Mouse (Mus musculus) urinary bladder, postnatal 4 days (tissue): Measurements from ENCODE around the gene Plekha7.

Source experiments
- DNase-seq, 2 experiments: peaks; one replicate each; pipeline ENCODE4 v3.0.0; 2021 to 2022; ENCODE audit warnings: low spot score in 2 of 2

The Plekha7 gene

GRCm38 (mm10) chr7:116222288-116223009, 85.7 kb downstream of the Plekha7 start:
- no peak for DNase-seq

DNA sequence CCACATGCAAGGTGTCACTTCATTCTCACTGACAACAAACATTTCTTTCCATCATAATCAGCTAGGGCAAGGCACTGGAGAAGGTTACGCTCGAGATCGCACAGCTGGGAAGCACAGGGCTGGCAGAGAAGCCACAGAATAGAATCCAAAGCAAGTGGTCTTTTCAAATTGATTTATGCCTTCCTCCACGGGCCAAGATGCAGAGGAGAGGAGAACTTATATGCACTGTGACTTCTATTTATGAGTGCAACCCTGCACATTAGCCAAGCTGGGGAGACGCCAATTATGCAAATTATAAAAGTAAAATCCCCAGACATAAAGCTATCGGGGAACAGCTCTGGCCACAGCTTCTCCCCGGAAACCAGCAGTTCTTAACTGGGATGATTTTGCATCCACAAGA, 86.3 kb downstream of the Plekha7 start:
- no peak for DNase-seq

- DNase-seq, result no peak
Observed at GRCm38 (mm10) chr7:116220103-116220707, 88.0 kb downstream of the Plekha7 start.

- DNase-seq, result no peak
Observed at GRCm38 (mm10) chr7:116217747-116218146, 90.4 kb downstream of the Plekha7 start.

DNA sequence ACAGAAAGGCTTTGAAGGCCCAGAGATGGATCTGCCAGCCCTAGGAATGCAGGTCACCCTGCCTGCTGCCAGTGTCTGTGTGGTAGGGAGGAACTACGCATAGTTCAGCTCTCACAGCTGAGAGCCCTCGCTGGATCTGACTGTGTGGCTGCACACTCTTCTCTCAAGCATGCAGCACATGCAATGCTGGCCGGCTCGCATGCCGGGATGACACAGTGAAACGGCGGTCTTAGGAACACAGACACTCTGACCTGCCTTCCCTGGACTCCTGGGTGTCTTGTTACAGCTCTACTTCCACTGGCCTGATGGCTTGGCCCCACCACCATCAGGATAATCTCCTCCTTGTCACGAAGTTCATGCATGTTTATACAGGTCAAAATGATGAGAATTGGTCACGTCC, 96.3 kb downstream of the Plekha7 start:
- no peak for DNase-seq

DNA sequence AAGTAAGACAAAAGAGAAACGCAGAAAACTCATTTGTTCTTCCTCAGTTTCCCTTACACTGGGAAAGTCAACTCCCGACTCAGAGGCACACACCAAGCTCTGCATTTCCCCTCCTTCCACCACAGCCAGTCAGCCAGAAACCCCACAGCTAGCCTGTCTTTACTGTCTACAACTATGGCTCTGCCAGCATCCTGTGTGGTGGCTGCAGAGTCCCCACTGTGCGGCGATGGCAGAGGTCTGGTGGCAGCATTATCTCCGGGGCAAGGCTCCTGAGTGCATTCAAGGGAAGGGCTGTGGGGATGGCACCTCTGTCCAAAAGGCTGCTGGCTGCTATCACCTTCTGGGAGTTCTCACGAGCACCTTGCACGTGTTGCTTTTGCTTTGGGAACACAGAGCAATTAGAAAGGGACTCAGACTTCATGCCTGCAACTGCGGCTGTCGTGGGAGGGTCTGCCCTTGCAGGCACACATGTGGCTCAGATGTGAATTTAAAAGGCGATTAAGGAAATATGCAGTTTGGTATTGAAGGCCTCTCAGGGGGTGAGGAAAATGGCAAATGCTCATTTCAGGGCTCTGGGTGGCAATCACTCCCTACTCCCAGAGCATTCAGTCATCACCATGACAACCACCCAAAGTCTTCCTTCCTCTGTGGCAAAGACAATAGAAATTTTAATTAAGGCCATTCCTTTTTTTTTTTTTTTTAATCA, 98.1 kb downstream of the Plekha7 start:
- DNase-seq, result no peak

DNA sequence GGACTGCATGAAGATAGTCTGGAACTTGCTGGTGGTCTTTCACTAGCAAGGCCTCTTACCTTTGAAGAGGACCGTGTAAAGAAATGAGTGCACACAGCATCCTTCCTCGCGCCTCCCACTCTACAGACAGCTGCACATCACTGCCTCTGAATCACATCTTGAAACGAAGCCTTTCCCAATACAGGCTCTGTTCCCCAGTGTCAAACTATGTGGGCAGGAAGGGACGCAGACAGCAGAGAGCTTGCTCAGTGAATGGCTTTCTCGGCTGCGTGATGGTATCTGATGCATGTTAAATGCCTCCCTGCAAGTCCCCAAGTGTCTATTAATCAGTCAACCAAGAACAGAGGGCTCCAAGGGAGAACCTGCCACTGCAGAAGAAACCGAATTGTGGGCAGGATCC, 99.3 kb downstream of the Plekha7 start:
- DNase-seq, result no peak

GRCm38 (mm10) chr7:116206806-116207571, 101.2 kb downstream of the Plekha7 start:
- DNase-seq, result no peak

- DNase-seq, result no peak
Observed at GRCm38 (mm10) chr7:116205451-116205850, 102.7 kb downstream of the Plekha7 start.

DNA sequence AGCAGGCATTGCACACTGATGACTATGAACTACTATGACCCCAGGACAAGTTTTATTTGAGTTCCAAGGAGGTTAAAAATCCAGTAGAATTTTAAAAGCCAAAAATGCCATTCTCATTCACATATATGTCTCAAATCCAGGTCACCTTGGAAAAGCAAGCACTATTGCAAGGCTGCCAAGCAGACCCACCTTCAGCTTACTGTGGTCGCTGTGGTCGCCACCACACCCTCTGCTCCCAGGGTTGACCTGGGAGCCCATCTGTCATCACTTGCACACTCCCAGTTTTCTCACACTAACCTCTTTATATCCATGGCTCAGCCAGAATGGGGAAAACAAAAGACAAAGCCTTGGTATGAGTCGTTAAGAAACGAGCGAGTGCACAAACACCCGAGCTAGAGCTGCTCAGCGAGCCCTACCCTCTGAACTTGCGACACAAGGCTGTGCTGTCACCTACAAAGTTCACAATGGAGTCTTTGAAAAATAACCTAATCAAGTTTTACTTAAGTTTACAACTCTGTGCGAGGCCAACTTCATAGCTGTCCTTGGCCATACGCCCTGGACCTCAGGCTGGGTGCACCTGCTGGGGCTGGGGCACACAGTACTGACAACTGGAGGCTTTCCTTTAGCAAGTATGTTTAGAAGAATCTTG, 106.0 kb downstream of the Plekha7 start:
- no peak for DNase-seq

GRCm38 (mm10) chr7:116200951-116201351, 107.2 kb downstream of the Plekha7 start:
- DNase-seq, result no peak

DNA sequence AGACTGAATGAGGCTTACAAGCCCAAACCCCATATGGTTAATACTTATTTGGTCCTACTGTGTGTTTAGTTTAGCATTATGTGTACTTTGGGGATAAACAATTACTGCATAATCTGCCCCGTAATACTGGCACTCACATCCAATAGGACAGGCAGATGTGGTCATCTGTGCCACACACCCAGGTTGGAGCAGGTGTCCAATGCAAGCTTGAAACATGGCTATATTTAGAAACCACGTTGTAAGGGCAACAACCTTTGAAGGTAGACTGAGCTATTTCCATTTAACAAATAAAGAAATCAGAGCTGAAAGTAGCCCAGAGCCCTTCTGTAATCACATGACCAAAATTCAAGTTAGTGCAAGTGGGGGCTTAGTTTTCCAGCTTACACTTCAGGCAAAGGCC, 107.6 kb downstream of the Plekha7 start:
- DNase-seq, result no peak

DNA sequence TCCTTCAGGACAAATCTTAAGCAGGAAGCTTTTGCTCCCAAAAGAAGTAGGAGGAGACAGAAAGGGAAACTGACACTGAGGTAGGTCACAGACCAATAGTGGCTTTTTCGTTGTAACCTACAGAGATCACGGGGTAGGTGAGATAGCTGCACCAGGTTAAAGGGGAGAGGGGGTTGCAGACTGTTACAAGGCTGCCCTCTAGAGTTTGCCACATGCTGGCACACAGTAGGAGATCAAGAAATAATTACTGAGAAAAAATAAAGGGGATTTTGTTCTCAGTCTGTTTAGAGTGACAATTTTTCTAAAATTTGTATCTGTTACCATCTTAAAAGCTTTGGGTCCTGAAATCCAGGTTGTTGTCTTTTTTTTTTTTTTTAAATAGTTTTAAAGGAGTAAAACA, 109.3 kb downstream of the Plekha7 start:
- no peak for DNase-seq

DNA sequence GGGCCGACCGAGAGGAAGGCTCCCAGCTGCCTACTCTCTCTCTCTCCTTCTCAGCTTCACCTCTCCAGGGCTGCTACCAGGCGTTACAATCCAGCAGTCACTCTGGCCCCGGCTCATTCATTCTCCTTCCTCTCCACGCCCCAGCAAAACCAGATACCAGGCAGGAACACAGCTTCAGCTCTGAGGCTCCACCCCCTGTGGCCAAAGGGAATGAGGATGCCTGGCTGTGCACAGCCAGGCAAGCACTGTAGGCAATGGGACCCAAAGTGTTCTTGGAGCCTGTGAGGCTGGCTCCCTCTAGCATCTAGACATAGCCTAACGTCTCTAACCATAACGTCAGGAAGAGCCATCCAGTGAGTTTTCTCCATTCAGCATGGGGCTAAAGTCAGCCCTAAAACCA, 109.8 kb downstream of the Plekha7 start:
- no peak for DNase-seq

DNA sequence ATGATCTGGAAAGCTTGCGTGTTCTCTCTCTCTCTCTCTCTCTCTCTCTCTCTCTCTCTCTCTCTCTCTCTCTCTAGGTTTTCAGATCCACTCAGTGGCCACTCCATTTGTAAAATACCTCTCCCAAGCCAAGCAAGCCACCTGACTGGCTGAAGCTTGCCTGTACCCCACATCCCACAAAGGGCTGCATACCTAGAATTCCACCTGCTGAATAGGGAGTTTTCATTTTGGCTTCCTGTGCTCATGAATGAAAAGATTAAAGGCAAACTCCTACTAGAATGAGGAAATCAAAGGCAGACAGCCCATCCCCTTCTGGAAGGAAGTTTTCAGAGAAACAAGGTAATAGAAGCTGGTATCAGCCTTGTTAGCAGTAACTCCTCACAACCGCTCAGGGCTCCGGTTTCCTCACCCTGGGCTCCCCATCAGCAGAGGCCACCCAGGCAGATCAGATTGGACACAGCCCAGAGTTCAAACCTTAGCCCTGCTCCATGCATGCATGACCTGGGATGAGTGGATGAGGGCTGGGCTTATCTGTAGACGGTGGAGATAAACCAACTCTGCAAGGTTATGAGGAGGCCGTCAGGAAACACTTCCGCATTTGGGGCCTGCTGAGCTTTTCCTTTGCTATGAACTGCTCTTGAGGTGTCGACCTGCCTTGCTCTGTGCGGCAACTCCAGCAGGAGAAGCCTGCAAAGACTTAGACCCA, 111.0 kb downstream of the Plekha7 start:
- DNase-seq, result no peak

DNA sequence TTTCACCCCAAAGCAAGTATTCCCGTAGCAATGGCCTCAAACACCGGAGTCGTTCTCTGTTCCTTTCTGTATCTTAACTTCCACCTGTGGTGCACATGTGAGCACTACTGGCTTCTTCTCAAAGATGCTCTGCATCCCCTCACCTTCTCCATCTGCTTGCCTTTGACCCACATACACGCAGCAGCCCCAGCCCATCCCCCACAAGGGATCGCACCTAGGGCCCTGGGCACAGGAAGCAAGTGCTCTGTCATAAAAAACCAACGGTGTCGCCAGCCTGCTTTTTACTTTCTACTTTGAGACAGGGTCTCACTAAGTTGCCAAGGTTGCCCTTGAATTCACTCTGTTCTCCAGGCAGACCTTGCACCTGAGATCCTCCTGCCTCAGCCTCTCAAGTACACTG, 113.2 kb downstream of the Plekha7 start:
- no peak for DNase-seq

DNA sequence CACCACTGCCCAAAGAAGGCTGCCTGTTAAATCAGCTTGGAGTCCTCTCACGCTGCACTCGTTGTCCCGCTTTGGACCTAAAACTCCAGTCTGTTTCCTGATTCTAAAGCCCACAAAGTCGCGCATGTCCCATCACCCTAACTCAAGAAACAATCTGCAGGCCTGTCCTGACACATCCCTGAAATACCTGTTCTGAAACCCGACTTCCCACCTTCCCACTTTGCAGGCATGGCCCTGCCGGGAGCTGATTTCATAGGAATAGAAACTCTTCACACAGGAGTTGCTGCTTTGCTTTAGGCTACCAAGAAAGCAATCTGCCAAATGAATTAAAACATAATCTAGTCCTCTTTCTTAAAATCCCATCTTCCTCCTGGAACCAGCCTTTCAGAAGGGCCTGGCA, 115.2 kb downstream of the Plekha7 start:
- peak in 1 of 2 experiments; percentile 34 for DNase-seq

- no peak for DNase-seq
Observed at GRCm38 (mm10) chr7:116192096-116192595, 116.0 kb downstream of the Plekha7 start.

- DNase-seq, result no peak
Observed at GRCm38 (mm10) chr7:116191138-116191537, 117.0 kb downstream of the Plekha7 start.

- DNase-seq, result no peak
Observed at GRCm38 (mm10) chr7:116189708-116190107, 118.5 kb downstream of the Plekha7 start.

DNA sequence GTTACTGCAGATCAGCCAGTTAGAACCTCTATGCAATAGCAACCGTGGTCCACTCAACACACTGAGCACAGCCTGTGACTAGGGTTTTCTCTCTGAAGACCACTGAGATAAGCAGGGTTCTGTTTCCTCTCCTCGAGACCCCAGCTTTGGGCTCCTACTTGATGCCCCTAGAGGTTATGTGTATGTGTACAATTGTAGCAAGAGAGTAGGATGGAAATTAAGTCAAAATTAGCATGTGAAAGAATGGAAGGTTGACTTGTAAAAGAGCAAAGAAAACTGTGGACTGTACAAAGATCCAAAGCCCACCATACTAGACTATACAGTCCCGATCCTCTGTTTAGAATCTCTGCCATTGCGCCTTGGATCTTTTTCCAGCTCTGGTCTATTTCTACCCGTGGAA, 119.8 kb downstream of the Plekha7 start:
- no peak for DNase-seq
